Mouse (Mus musculus) heart, adult 10 weeks (tissue): ENCODE data around the gene Tamm41. TPM values are rescaled to one million over a fixed set of nuclear protein-coding genes. Genes with fewer than 3 reads are reported as not detected.

ENCODE experiments used
- polyA plus RNA-seq: library from polyadenylated mRNA; stranded (reverse); fragments of 350-450 nt; fragmentation: Illumina TruSeq; extraction: RNeasy Lipid Tissue Mini Kit (QIAGEN cat#74804); gene quantifications from one replicate; pipeline ENCODE4 v1.2.3, GENCODE M21; 2014; ENCODE audit warnings: low read depth, low replicate concordance

Gene Tamm41
- polyA plus RNA-seq = 14.8 TPM

GRCm38 (mm10) chr6:115037103-115038094 lies at the start of gene Tamm41:
Gene Tamm41 (minus strand): TSS chr6:115037876.

GRCm38 (mm10) chr6:114969213-114970120 lies 68.2 kb downstream of the Tamm41 start, which contains the start of gene Vgll4:
Gene Vgll4 (minus strand): TSS chr6:114969994.

Other genes starting within 250 kb of the Tamm41 start
- 19.7 TPM for gene Vgll4, start 67.9 kb downstream of the Tamm41 start, polyA plus RNA-seq
- gene Syn2, start 97.0 kb upstream of the Tamm41 start, polyA plus RNA-seq = 2.5 TPM
- not detected for gene Gm17482, start 189.5 kb upstream of the Tamm41 start, polyA plus RNA-seq
- 20.8 TPM for gene Timp4, start 214.3 kb upstream of the Tamm41 start, polyA plus RNA-seq